Mouse (Mus musculus): ENCODE measurements around the gene Ubap1l.

- no peak for TF ChIP-seq MAFK (IDR thresholded peaks at IDR 0.05; ENCODE audit: insufficient read depth, low read depth, low read length)
- no peak for TF ChIP-seq HCFC1 (IDR thresholded peaks at IDR 0.05; ENCODE audit: borderline replicate concordance, insufficient read depth, low read length)
Measured at GRCm38 (mm10) chr9:65399934-65400333, 39.1 kb downstream of the Ubap1l start.
